Mouse (Mus musculus): Measurements from ENCODE around the gene Map2.

DNA sequence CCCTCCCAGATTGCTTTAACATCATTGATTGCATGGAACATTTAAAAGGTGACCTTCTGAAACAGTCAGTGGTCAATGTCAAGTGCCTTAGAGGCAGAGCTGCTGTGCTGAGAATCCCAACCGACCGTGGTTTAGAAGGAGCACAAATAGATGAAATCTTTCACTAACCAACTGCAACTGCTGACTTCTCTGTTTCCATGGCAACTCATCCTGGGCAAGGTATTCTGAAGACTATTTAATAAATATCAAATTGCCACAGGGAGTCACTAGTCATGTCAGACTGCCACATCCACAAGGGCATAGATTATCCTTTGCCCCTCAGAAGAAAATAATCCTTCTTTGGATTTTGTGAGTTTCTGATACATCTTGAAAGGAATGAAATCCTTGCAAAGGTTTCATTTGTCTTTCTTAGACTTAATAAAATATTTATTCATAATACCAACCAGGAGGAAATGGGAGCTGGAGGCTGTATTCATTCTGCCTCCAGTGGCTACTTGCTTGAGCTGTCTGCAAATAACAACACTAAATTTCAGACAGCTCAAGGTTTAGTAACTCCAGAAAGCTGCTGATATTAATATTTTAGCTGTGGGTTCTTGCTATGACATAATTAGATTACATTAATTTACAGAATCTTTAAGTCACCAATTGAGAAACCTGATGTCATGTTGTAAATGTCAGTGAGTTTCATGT, 26.1 kb upstream of the Map2 start:
- TF ChIP-seq E2F4 (IDR thresholded peaks at IDR 0.05; ENCODE audit: insufficient read depth) (no peak), POLR2A (IDR thresholded peaks at IDR 0.05; ENCODE audit: insufficient read length, low read depth) (no peak), MYOG (IDR thresholded peaks at IDR 0.05; ENCODE audit: control insufficient read depth in 1 of 3, insufficient read depth in 1 of 3, insufficient read length in 2 of 3, low read depth in 2 of 3) (no peak), POLR2AphosphoS2 (IDR thresholded peaks at IDR 0.05; ENCODE audit: insufficient read length, low read depth) (no peak), SRF (IDR thresholded peaks at IDR 0.05; ENCODE audit: control insufficient read depth, insufficient read length, low read depth) (no peak), USF1 (IDR thresholded peaks at IDR 0.05; ENCODE audit: low read depth) (no peak), TCF12 (IDR thresholded peaks at IDR 0.05; ENCODE audit: insufficient read depth, poor library complexity, severe bottlenecking) (no peak), CEBPB (IDR thresholded peaks at IDR 0.05; ENCODE audit: insufficient read depth, poor library complexity, severe bottlenecking) (no peak)
